ENCODE assay signal across 9 mouse cellular contexts in the genomic region with DNA sequence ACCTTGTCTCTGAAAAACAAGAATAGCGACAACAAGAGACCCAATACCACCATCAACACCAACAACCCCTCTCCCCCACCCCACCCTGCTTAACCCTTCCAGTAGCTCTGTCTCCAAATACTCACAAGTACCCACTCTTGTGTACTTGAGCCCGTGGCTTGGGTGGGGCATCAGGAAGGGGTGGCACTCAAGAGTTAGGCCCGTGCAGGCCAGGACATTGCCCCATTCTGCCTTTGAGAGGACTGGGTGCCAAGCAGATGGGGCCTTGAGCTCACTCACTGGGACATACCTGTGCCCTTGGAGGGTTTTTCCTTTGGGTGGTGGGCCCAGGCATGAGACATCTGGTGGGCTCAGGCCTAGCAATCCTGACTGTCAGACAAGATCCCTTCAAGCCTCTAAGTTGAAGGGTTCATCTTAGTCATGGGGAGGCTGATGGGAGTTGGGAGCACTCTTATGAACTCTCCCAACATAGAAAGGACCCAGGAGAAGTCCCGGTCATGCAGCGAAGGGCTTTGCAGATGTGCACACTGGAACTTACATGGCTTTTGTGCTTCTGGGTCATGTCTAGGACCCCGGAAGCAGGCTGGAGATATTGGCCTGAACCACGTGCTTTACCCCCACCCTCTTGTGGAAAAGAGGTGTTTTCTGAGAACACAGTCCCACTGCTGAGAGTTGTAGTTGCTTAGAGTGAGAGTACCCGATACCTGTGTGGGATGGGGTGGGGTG. TPM values are rescaled to one million over a fixed set of nuclear protein-coding genes. Genes with fewer than 3 reads are reported as not detected.
A peak's percentile ranks its signal among the peaks of the same experiment; 100 is the strongest.
DNase-seq lines count a peak whose midpoint lies in the region; ATAC-seq lines count a peak whose summit lies in the region.
"Had no signal": no experiment of that assay in that cellular context is flagged by ENCODE, and none has a peak within 500 bp of the region (broad histone marks: within the 10 kb centered on the region; RNA-seq: fewer than 3 reads in every experiment).

No protein-coding gene starts in this region.

- H3K9ac ChIP-seq in forebrain, embryonic 16.5 days (replicated peaks; ENCODE audit: low read depth, low read length), result peak overlapping the region; percentile 56; the same call in 1 of the 2 replicates
- peak overlapping the region; percentile 91 for H3K9ac ChIP-seq in liver, embryonic 16.5 days (ENCODE audit: low read depth, low read length)
- no peak overlapping the region for H3K9ac ChIP-seq in stomach, embryonic 15.5 days

- H3K36me3 ChIP-seq in forebrain, embryonic 16.5 days (ENCODE audit: control insufficient read depth, insufficient read depth), result peaks cover 6% of the 10 kb centered on the region; the same call in 1 of the 2 replicates
- H3K36me3 ChIP-seq in liver, embryonic 16.5 days (ENCODE audit: control insufficient read depth, insufficient read depth), result peaks cover 6% of the 10 kb centered on the region; the same call in 1 of the 2 replicates
- peaks cover 2% of the 10 kb centered on the region for H3K36me3 ChIP-seq in stomach, embryonic 15.5 days

- no peak for ATAC-seq in forebrain, embryonic 16.5 days
- no peak for ATAC-seq in liver, embryonic 16.5 days (ENCODE audit: low read depth)
- ATAC-seq in stomach, embryonic 15.5 days (ENCODE audit: insufficient read depth, low FRiP score, low read depth), result no peak
- ATAC-seq: activated CD4-positive, CD25-positive, alpha-beta regulatory T cell, adult 4 months had no signal

- H3K4me2 ChIP-seq in forebrain, embryonic 16.5 days (ENCODE audit: low read length), result peak overlapping the region; percentile 73
- H3K4me2 ChIP-seq in liver, embryonic 16.5 days (ENCODE audit: low read depth, low read length), result peak overlapping the region; percentile 98
- peak overlapping the region; percentile 84 for H3K4me2 ChIP-seq in stomach, embryonic 15.5 days

- H3K9me3 ChIP-seq in forebrain, embryonic 16.5 days (ENCODE audit: control insufficient read depth, low read length), result no peaks in the 10 kb centered on the region
- no peaks in the 10 kb centered on the region for H3K9me3 ChIP-seq in liver, embryonic 16.5 days (replicated peaks; ENCODE audit: control insufficient read depth, low read length)
- no peaks in the 10 kb centered on the region for H3K9me3 ChIP-seq in stomach, embryonic 15.5 days

- no peak overlapping the region for H3K27ac ChIP-seq in forebrain, embryonic 16.5 days (ENCODE audit: low read length)
- peak overlapping the region; percentile 97 for H3K27ac ChIP-seq in liver, embryonic 16.5 days (ENCODE audit: low read length)
- peak overlapping the region; percentile 100 for H3K27ac ChIP-seq in stomach, embryonic 15.5 days

- no peaks in the 10 kb centered on the region for H3K27me3 ChIP-seq in forebrain, embryonic 16.5 days (replicated peaks; ENCODE audit: control insufficient read depth, insufficient read depth, low read length)
- H3K27me3 ChIP-seq in liver, embryonic 16.5 days (ENCODE audit: control insufficient read depth, insufficient read depth, low read depth, low read length), result no peaks in the 10 kb centered on the region
- H3K27me3 ChIP-seq in stomach, embryonic 15.5 days (replicated peaks), result no peaks in the 10 kb centered on the region

- 79% methylated on average over 8 of the region's 8 CpGs for WGBS in forebrain, embryonic 16.5 days
- 52% methylated on average over 8 of the region's 8 CpGs for WGBS in liver, embryonic 16.5 days (ENCODE audit: insufficient replicate concordance)
- WGBS in stomach, embryonic 15.5 days, result 69% methylated on average over 8 of the region's 8 CpGs

- peak; percentile 76 to 84 for DNase-seq in lung, adult 18-20 months
- no peak for DNase-seq in lung, postnatal 25 days (ENCODE audit: low spot score)
- no peak for DNase-seq in thymus, postnatal 36 days
- no peak for DNase-seq in cerebellum, adult 9-10 months
- no peak for DNase-seq in right cerebral cortex, postnatal 14 days

- peak overlapping the region; percentile 91 for H3K4me3 ChIP-seq in forebrain, embryonic 16.5 days (replicated peaks; ENCODE audit: low read length)
- peak overlapping the region; percentile 85 for H3K4me3 ChIP-seq in liver, embryonic 16.5 days (ENCODE audit: low read depth, low read length)
- H3K4me3 ChIP-seq in stomach, embryonic 15.5 days (replicated peaks), result peak overlapping the region; percentile 92; the same call in 1 of the 2 replicates

- peaks cover 61% of the 10 kb centered on the region for H3K4me1 ChIP-seq in forebrain, embryonic 16.5 days (replicated peaks; ENCODE audit: control insufficient read depth, insufficient read depth, low read length)
- H3K4me1 ChIP-seq in liver, embryonic 16.5 days (ENCODE audit: control insufficient read depth, low read depth, low read length), result peaks cover 74% of the 10 kb centered on the region
- peaks cover 62% of the 10 kb centered on the region for H3K4me1 ChIP-seq in stomach, embryonic 15.5 days

RNA-seq across cellular contexts. Expression of a gene that starts 4.3 kb away (rescaled TPM):
- 24.5 and 27.7 TPM in 2 replicates for polyA plus RNA-seq in forebrain, embryonic 16.5 days (2015; fragmentation: Nextera tagmentation; extraction: Ambion mirVana)
- polyA plus RNA-seq in liver, embryonic 16.5 days (2015; fragmentation: Nextera tagmentation; extraction: Ambion mirVana), result 7.7 and 10.5 TPM in 2 replicates
- polyA plus RNA-seq in stomach, embryonic 15.5 days (2015; fragmentation: Nextera tagmentation; extraction: Ambion mirVana), result 20.4 and 20.9 TPM in 2 replicates

Comparison
In these comparisons a context has a peak if more than half of its experiments do, and no peak if none do; other contexts are left out.
1. DNase-seq: peak in lung, adult 18-20 months (2 of 2); none in lung, postnatal 25 days (single experiment), thymus, postnatal 36 days (0 of 2), cerebellum, adult 9-10 months (single experiment) and right cerebral cortex, postnatal 14 days (single experiment).
2. Peak in every context shown above with its lines, with median percentiles within 50 percentile points of each other: H3K4me2 ChIP-seq and H3K4me3 ChIP-seq.